Mouse (Mus musculus) heart, adult 2 months (tissue): ENCODE data around the gene Rbpj. TPM values are rescaled to one million over a fixed set of nuclear protein-coding genes. Genes with fewer than 3 reads are reported as not detected.

ENCODE experiments used
- DNase-seq, 2 experiments: peaks; one replicate each; pipeline ENCODE4 v3.0.0; 2021
- H3K27ac ChIP-seq: fragments of 200-600 bp; 2 replicates; pipeline ENCODE4 v1.8.1; 2022
- H3K27me3 ChIP-seq: fragments of 200-500 bp; 2 replicates; pipeline ENCODE4 v1.6.1; 2012; ENCODE audit warnings: mild to moderate bottlenecking, low read length, inconsistent platforms, mixed read lengths; ENCODE audit not compliant: control insufficient read depth, insufficient read depth
- H3K36me3 ChIP-seq: fragments of 200-500 bp; 2 replicates; pipeline ENCODE4 v1.6.1; 2012; ENCODE audit warnings: low read length, inconsistent platforms; ENCODE audit not compliant: control insufficient read depth, insufficient read depth
- H3K4me1 ChIP-seq: fragments of 200-500 bp; 2 replicates; pipeline ENCODE4 v1.6.1; 2011; ENCODE audit warnings: low read length; ENCODE audit not compliant: control insufficient read depth, insufficient read depth
- H3K4me3 ChIP-seq: fragments of 200-600 bp; 2 replicates; pipeline ENCODE4 v1.8.1; 2022
- H3K79me2 ChIP-seq: fragments of 200-500 bp; replicated peaks from 2 replicates; pipeline ENCODE4 v1.6.1; 2012; ENCODE audit warnings: mild to moderate bottlenecking, inconsistent platforms, low read length, moderate library complexity, mixed read lengths; ENCODE audit not compliant: control insufficient read depth, insufficient read depth
- H3K9ac ChIP-seq: fragments of 200-500 bp; 2 replicates; pipeline ENCODE4 v1.6.1; 2012; ENCODE audit warnings: low read depth, mild to moderate bottlenecking, control low read depth, inconsistent platforms, low read length, mixed read lengths
- CTCF ChIP-seq: fragments of 200-600 bp; IDR thresholded peaks from 2 replicates; pipeline ENCODE4 v1.8.1; 2022; ENCODE audit warnings: antibody characterized with exemption, mild to moderate bottlenecking, moderate library complexity
- EP300 ChIP-seq: fragments of 200-500 bp; IDR thresholded peaks from 2 replicates; pipeline ENCODE4 v1.6.1; 2011; ENCODE audit warnings: low read depth, low read length, control low read depth; ENCODE audit not compliant: insufficient read depth
- POLR2A ChIP-seq: fragments of 200-500 bp; IDR thresholded peaks from 2 replicates; pipeline ENCODE4 v1.6.1; 2011; ENCODE audit warnings: mild to moderate bottlenecking, low read depth, low read length, control low read depth; ENCODE audit not compliant: insufficient read depth
- WGBS: fragments of 180-500 bp; shearing (Covaris S2); methylation state at CpG from one replicate; pipeline ENCODE4 v1.1.7; 2018; 5-methylcytosine and 5-hydroxymethylcytosine counted together
- intact Hi-C: fragments of 180-260 bp; cut with DNase I; formaldehyde crosslinking; loops from one replicate; pipeline ENCODE4 v1.15.1; 2025
- polyA plus RNA-seq: library from polyadenylated mRNA; depleted of rRNA; stranded (reverse); fragments of >200 nt; gene quantifications from 2 replicates; pipeline ENCODE4 v1.2.3, GENCODE M21; 2012
- total RNA-seq, 2 experiments: library from RNA; stranded (reverse); gene quantifications; 2 replicates each; pipeline ENCODE4 v1.2.3; 2021

Gene Rbpj
- total and polyA plus RNA-seq, 3 experiments = 13.5 to 29.6 (median 22.1) TPM

DNA sequence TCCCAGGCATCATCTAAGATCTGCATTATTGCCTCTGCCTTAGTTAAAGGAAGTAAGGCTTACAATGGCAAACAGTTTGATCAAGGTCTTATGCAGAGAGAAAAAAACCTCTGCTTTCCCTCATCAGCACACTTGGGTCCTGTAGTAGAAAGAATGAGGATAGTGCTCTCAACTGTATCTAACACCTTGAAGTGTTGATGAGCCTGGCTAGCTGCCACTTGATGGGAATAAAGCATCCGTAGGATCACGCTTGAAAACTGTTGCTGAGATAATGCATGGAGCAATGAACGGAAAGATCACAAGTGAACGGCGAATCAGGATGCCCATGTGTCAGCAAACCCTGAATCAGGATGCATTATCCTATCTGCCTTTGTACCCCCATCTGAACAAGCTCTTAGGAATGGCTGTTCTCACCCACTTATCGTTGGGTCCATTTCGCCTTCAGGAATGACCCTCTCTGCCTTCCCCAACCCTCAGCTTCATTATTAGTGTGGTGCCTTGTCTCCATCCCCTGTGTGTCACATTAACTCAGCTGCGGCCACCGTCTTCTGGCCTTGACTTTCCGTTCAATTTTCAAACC, 54.1 kb downstream of the Rbpj start:
- Histone ChIP-seq H3K4me3 (no peak overlapping the region), H3K4me1 (0 out of 2 replicates have a peak, but pooled peaks cover 2% of the 10 kb centered on the region), H3K79me2 (no peaks in the 10 kb centered on the region), H3K27me3 (no peaks in the 10 kb centered on the region), H3K27ac (no peak overlapping the region), H3K36me3 (no peaks in the 10 kb centered on the region), H3K9ac (no peak overlapping the region)
- WGBS = 75% methylated on average over 10 of the region's 10 CpGs
- intact Hi-C loops = loop anchor here (10.0 kb wide), 1 partner anchor 45 kb away; no protein-coding TSS in a partner anchor
- no peak for DNase-seq
- no peak for TF ChIP-seq CTCF
- no peak for TF ChIP-seq EP300
- no peak for TF ChIP-seq POLR2A

DNA sequence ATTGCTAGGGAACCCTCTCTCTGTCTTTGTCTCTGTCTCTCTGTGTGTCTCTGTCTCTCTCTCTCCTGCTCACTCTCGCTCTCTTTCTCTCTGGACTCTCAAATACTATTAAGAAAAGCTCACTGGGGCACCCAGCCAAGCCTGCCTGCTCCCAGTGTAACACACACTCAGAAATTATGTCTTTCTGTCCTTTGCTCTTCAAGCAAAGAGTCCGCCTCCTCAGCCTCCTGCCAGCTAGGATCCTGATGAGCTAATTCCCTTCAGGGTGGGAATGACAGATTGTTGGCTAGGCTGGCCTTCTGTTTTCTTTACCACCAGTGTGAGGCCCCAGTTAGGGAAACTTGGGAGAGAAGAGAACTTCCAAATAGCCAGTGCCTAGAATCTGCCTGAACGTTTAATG, 57.1 kb downstream of the Rbpj start:
- H3K9ac ChIP-seq = no peak overlapping the region
- H3K27ac ChIP-seq = no peak overlapping the region
- no peak for TF ChIP-seq EP300
- no peak for TF ChIP-seq CTCF
- no peak for TF ChIP-seq POLR2A
- H3K4me3 ChIP-seq = no peak overlapping the region
- H3K4me1 ChIP-seq = 0 out of 2 replicates have a peak, but pooled peaks cover 2% of the 10 kb centered on the region
- no peaks in the 10 kb centered on the region for H3K36me3 ChIP-seq
- intact Hi-C loops = no loop called here
- 26% methylated on average over 3 of the region's 3 CpGs for WGBS
- no peaks in the 10 kb centered on the region for H3K79me2 ChIP-seq
- no peaks in the 10 kb centered on the region for H3K27me3 ChIP-seq
- DNase-seq = peak; percentile 65 to 68

DNA sequence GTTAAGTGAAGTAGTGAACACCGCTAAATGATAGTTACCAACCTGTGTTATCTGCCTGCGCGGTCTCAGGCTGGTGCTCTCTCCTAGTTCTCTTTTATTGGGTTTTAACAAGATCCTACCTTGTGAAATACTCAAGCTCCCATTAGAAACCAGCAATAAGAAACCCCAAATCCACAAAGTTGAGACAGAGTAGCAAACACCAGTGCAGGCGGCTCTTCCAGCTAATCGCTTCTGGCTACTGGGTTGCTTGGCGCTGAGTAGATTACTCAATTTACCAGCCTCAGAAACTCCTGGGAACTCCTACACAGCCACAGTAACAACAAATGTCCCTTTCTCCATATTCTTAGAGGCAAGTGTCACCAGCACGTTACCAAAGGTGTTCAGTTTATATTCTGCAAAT, 58.2 kb downstream of the Rbpj start:
- TF ChIP-seq POLR2A (no peak), CTCF (no peak), EP300 (no peak)
- no peaks in the 10 kb centered on the region for H3K27me3 ChIP-seq
- no peak for DNase-seq
- 96% methylated on average over 7 of the region's 7 CpGs for WGBS
- no peak overlapping the region for H3K27ac ChIP-seq
- H3K4me1 ChIP-seq = 0 out of 2 replicates have a peak, but pooled peaks cover 2% of the 10 kb centered on the region
- no peaks in the 10 kb centered on the region for H3K79me2 ChIP-seq
- H3K4me3 ChIP-seq = no peak overlapping the region
- H3K36me3 ChIP-seq = no peaks in the 10 kb centered on the region
- no peak overlapping the region for H3K9ac ChIP-seq
- intact Hi-C loops = no loop called here

DNA sequence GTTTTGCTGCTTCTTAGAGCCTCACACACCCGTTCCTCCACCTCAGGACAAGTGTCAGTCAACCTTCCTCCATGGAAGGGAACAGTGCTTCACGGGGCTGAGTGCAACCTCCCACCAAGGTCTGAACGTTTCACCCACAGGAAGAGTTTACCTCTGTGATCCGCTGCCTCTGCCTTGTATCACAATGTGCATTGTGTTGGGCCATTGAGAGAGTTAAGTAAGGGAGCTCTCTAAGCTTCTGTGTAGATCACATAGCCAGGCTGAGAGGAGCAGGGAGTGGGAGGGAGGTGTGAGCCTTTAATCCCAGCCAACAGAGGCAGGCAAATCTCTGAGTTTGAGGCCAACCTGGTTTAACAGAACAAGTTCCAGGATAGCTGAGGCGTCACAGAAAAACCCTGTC, 58.9 kb downstream of the Rbpj start:
- no peak overlapping the region for H3K27ac ChIP-seq
- 74% methylated on average over 5 of the region's 5 CpGs for WGBS
- no peak for DNase-seq
- no peak overlapping the region for H3K4me3 ChIP-seq
- no peak for TF ChIP-seq POLR2A
- no peak for TF ChIP-seq CTCF
- no peak for TF ChIP-seq EP300
- 0 out of 2 replicates have a peak, but pooled peaks cover 2% of the 10 kb centered on the region for H3K4me1 ChIP-seq
- no peak overlapping the region for H3K9ac ChIP-seq
- H3K79me2 ChIP-seq = no peaks in the 10 kb centered on the region
- no peaks in the 10 kb centered on the region for H3K27me3 ChIP-seq
- intact Hi-C loops = no loop called here
- no peaks in the 10 kb centered on the region for H3K36me3 ChIP-seq

- 70% methylated on average over 20 of the region's 20 CpGs for WGBS
- Histone ChIP-seq H3K4me3 (no peak overlapping the region), H3K79me2 (no peaks in the 10 kb centered on the region), H3K4me1 (0 out of 2 replicates have a peak, but pooled peaks cover 2% of the 10 kb centered on the region), H3K36me3 (no peaks in the 10 kb centered on the region), H3K27ac (no peak overlapping the region), H3K9ac (no peak overlapping the region), H3K27me3 (no peaks in the 10 kb centered on the region)
- no peak for DNase-seq
- TF ChIP-seq EP300 = no peak
- no peak for TF ChIP-seq POLR2A
- no peak for TF ChIP-seq CTCF
- intact Hi-C loops = no loop called here
These were observed 59.5 kb downstream of the Rbpj start for GRCm38 (mm10) chr5:53525305-53526069.

DNA sequence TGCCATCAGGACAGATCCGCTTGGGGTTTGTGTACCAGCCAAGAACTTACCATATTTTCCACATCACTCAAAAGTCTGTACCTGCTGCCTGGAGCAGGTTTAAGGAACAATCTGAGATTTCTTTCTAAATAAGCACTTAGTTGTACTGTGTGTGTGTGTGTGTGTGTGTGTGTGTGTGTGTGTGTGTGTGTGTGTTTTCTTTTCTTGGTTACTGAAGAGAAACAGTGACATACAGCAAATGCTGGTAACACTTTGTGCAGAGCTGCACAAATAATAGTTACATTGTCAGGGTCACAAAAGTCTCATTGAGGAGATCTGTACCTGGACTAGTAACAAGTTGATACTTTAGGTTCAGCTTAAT, 60.1 kb downstream of the Rbpj start:
- H3K9ac ChIP-seq = no peak overlapping the region
- H3K36me3 ChIP-seq = no peaks in the 10 kb centered on the region
- 0 out of 2 replicates have a peak, but pooled peaks cover 2% of the 10 kb centered on the region for H3K4me1 ChIP-seq
- H3K79me2 ChIP-seq = no peaks in the 10 kb centered on the region
- TF ChIP-seq POLR2A (no peak), EP300 (no peak), CTCF (no peak)
- no peak overlapping the region for H3K4me3 ChIP-seq
- DNase-seq = no peak
- intact Hi-C loops = no loop called here
- no peaks in the 10 kb centered on the region for H3K27me3 ChIP-seq
- no peak overlapping the region for H3K27ac ChIP-seq
- 85% methylated on average over 1 of the region's 1 CpGs for WGBS
